Mouse (Mus musculus): ENCODE results near the gene Gngt2.

The Gngt2 gene

GRCm38 (mm10) chr11:95837059-95837458 lies at the start of gene Gngt2:
TSS of gene Gngt2 (plus strand) at chr11:95837216.
- DNase-seq (ENCODE audit: low read depth, low spot score) = no peak

- no peak for DNase-seq (ENCODE audit: low read depth, low spot score)
Measured at GRCm38 (mm10) chr11:95789451-95789891, 47.5 kb upstream of the Gngt2 start.

- no peak for DNase-seq (ENCODE audit: low read depth, low spot score)
Measured at GRCm38 (mm10) chr11:95791787-95792186, 45.2 kb upstream of the Gngt2 start.

GRCm38 (mm10) chr11:95792950-95793509 lies 44.0 kb upstream of the Gngt2 start:
- no peak for DNase-seq (ENCODE audit: low read depth, low spot score)

GRCm38 (mm10) chr11:95794201-95794600 lies 42.8 kb upstream of the Gngt2 start:
- DNase-seq (ENCODE audit: low read depth, low spot score) = no peak

- no peak for DNase-seq (ENCODE audit: low read depth, low spot score)
Measured at GRCm38 (mm10) chr11:95795582-95795981, 41.4 kb upstream of the Gngt2 start.

GRCm38 (mm10) chr11:95805010-95805409 lies 32.0 kb upstream of the Gngt2 start:
- DNase-seq (ENCODE audit: low read depth, low spot score) = no peak

- DNase-seq (ENCODE audit: low read depth, low spot score) = peak; percentile 87
Measured at GRCm38 (mm10) chr11:95805527-95805926, 31.5 kb upstream of the Gngt2 start.

GRCm38 (mm10) chr11:95807884-95808283 lies 29.1 kb upstream of the Gngt2 start:
- DNase-seq (ENCODE audit: low read depth, low spot score) = no peak

GRCm38 (mm10) chr11:95808448-95809011 lies 28.5 kb upstream of the Gngt2 start:
- DNase-seq (ENCODE audit: low read depth, low spot score) = no peak

- DNase-seq (ENCODE audit: low read depth, low spot score) = no peak
Measured at GRCm38 (mm10) chr11:95809603-95810002, 27.4 kb upstream of the Gngt2 start.

- peak; percentile 44 for DNase-seq (ENCODE audit: low read depth, low spot score)
Measured at GRCm38 (mm10) chr11:95810828-95811227, 26.2 kb upstream of the Gngt2 start.

GRCm38 (mm10) chr11:95811741-95812140 lies 25.3 kb upstream of the Gngt2 start:
- no peak for DNase-seq (ENCODE audit: low read depth, low spot score)

- peak; percentile 40 for DNase-seq (ENCODE audit: low read depth, low spot score)
Measured at GRCm38 (mm10) chr11:95812224-95812623, 24.8 kb upstream of the Gngt2 start.

- DNase-seq (ENCODE audit: low read depth, low spot score) = no peak
Measured at GRCm38 (mm10) chr11:95814101-95814500, 22.9 kb upstream of the Gngt2 start.

- no peak for DNase-seq (ENCODE audit: low read depth, low spot score)
Measured at GRCm38 (mm10) chr11:95814857-95815256, 22.2 kb upstream of the Gngt2 start.

- DNase-seq (ENCODE audit: low read depth, low spot score) = no peak
Measured at GRCm38 (mm10) chr11:95815412-95815811, 21.6 kb upstream of the Gngt2 start.

GRCm38 (mm10) chr11:95819138-95819537 lies 17.9 kb upstream of the Gngt2 start:
- DNase-seq (ENCODE audit: low read depth, low spot score) = no peak

- DNase-seq (ENCODE audit: low read depth, low spot score) = no peak
Measured at GRCm38 (mm10) chr11:95821511-95821910, 15.5 kb upstream of the Gngt2 start.

GRCm38 (mm10) chr11:95822437-95822836 lies 14.6 kb upstream of the Gngt2 start:
- no peak for DNase-seq (ENCODE audit: low read depth, low spot score)

GRCm38 (mm10) chr11:95824071-95824876 lies 12.7 kb upstream of the Gngt2 start, which contains the start of gene Phospho1:
TSS of gene Phospho1 (plus strand) at chr11:95824499.
- DNase-seq (ENCODE audit: low read depth, low spot score) = peak; percentile 87

- DNase-seq (ENCODE audit: low read depth, low spot score) = no peak
Measured at GRCm38 (mm10) chr11:95824877-95825243, 12.2 kb upstream of the Gngt2 start.

GRCm38 (mm10) chr11:95825625-95826024 lies 11.4 kb upstream of the Gngt2 start:
- DNase-seq (ENCODE audit: low read depth, low spot score) = no peak
